Mouse (Mus musculus) forebrain, embryonic 14.5 days (tissue): ENCODE measurements around the gene Zbed3. TPM values are rescaled to one million over a fixed set of nuclear protein-coding genes. Genes with fewer than 3 reads are reported as not detected.
A peak's percentile ranks its signal among the peaks of the same experiment; 100 is the strongest.

Experiments used
- ATAC-seq: fragments of 200-750 bp; cut with Nextera tagmentation; 2 replicates; pipeline ENCODE4 v1.8.0; 2017; ENCODE audit warnings: mild to moderate bottlenecking, moderate library complexity
- DNase-seq: peaks from one replicate; pipeline ENCODE4 v3.0.0-alpha.2; 2015; ENCODE audit warnings: low spot score
- H3K27ac ChIP-seq: fragments of 300-500 bp; sonication (generic); 2 replicates; pipeline ENCODE4 v1.5.1; 2014; ENCODE audit warnings: low read depth, mild to moderate bottlenecking, control low read depth, low read length, moderate library complexity
- H3K27me3 ChIP-seq: fragments of 300-500 bp; sonication (generic); replicated peaks from 2 replicates; pipeline ENCODE4 v1.6.1; 2014; ENCODE audit warnings: low read length, control low read depth, mixed read lengths; ENCODE audit not compliant: control insufficient read depth, insufficient read depth
- H3K36me3 ChIP-seq: fragments of 300-500 bp; sonication (generic); 2 replicates; pipeline ENCODE4 v1.6.1; 2014; ENCODE audit warnings: low read length, control low read depth; ENCODE audit not compliant: control insufficient read depth, insufficient read depth
- H3K4me1 ChIP-seq: fragments of 300-500 bp; sonication (generic); 2 replicates; pipeline ENCODE4 v1.6.1; 2014; ENCODE audit warnings: antibody characterized with exemption, low read length, control low read depth; ENCODE audit not compliant: control insufficient read depth, insufficient read depth
- H3K4me2 ChIP-seq: fragments of 300-500 bp; sonication (generic); 2 replicates; pipeline ENCODE4 v1.6.1; 2014; ENCODE audit warnings: mild to moderate bottlenecking, control low read depth, low read length
- H3K4me3 ChIP-seq: fragments of 300-500 bp; sonication (generic); 2 replicates; pipeline ENCODE4 v1.5.1; 2014; ENCODE audit warnings: low read depth, low read length, control low read depth
- H3K9ac ChIP-seq: fragments of 300-500 bp; sonication (generic); 2 replicates; pipeline ENCODE4 v1.6.1; 2014; ENCODE audit warnings: mild to moderate bottlenecking, low read length, control low read depth, moderate library complexity
- H3K9me3 ChIP-seq: fragments of 300-500 bp; sonication (generic); replicated peaks from 2 replicates; pipeline ENCODE4 v1.6.1; 2016; ENCODE audit warnings: low read length, control low read depth, mixed read lengths; ENCODE audit not compliant: control insufficient read depth
- WGBS: fragments of 180-500 bp; shearing (Covaris S2); extraction: QIAGEN DNeasy Blood & Tissue Kit; methylation state at CpG from one replicate; pipeline ENCODE4 v1.1.7; 2014; 5-methylcytosine and 5-hydroxymethylcytosine counted together
- polyA plus RNA-seq: library from polyadenylated mRNA; unstranded; fragments of >200 nt; fragmentation: Nextera tagmentation; extraction: Ambion mirVana; gene quantifications from 2 replicates; pipeline ENCODE4 v1.2.1, GENCODE M21; 2014

The Zbed3 gene
- 35.5 and 38.9 TPM in 2 replicates for polyA plus RNA-seq

- Histone ChIP-seq H3K9me3 (no peaks in the 10 kb centered on the region), H3K4me3 (peak within 1 kb of the TSS; percentile 77), H3K27ac (peak within 1 kb of the TSS; percentile 96), H3K4me2 (peak within 1 kb of the TSS; percentile 77), H3K4me1 (peaks cover 6% of the 10 kb centered on the region), H3K9ac (peak within 1 kb of the TSS; percentile 97), H3K36me3 (no peaks in the 10 kb centered on the region), H3K27me3 (no peaks in the 10 kb centered on the region)
- DNase-seq = no peak
- ATAC-seq = no peak
- 89% methylated on average over 6 of the region's 6 CpGs for WGBS
Measured at GRCm38 (mm10) chr13:95323400-95323799, at the start of gene Zbed3. TSS of gene Zbed3 (plus strand) at chr13:95323612.

- DNase-seq = peak; percentile 53
- no peak for ATAC-seq
- Histone ChIP-seq H3K27ac (no peak overlapping the region), H3K9me3 (no peaks in the 10 kb centered on the region), H3K36me3 (no peaks in the 10 kb centered on the region), H3K4me1 (no peaks in the 10 kb centered on the region), H3K27me3 (no peaks in the 10 kb centered on the region), H3K4me2 (no peak overlapping the region), H3K4me3 (no peak overlapping the region), H3K9ac (no peak overlapping the region)
- 90% methylated on average over 4 of the region's 4 CpGs for WGBS
Measured at GRCm38 (mm10) chr13:95278426-95279025, 44.9 kb upstream of the Zbed3 start.

DNA sequence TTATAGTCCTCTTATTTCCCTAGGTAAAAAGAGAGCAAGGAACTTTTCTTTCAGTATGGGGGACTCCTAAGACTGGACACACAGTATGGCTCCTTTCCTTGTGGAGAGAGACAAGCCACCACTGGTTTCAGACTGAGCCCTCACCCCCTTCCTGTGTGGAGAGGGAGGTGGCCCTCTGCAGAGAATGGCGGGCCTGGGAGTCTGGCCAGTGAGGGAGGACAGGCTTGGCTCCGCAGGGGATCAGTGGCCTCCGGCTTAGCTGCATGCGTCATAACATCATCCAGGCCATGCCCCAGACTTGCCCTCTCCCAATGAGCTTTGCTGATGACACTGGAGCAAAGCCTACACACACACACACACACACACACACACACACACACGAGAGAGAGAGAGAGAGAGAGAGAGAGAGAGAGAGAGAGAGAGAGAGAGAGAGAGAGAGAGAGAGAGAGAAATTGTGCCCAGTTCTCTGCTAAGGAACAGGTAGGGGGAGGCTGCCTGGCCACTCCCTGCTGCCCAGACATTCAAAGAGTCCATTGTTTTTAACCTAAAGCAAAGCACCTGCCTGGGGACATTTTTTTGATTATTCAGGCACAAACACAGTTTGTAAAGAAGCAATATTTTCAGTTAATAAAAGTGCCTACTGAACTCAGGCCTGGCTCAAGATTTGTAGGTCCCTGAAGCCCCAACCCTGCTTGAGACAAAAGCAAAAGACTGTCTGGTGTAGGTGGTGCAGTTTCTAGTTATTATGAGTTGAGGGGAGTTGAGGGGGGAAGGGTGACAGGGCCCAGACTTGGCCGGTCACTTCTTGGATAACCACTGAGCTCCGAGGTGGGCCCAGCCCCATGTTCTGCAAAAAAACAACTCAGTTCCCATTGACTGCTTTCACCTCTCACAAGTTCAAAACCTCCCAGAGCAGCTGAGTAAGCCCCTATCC lies 41.4 kb upstream of the Zbed3 start:
- Histone ChIP-seq H3K9ac (no peak overlapping the region), H3K4me1 (no peaks in the 10 kb centered on the region), H3K36me3 (no peaks in the 10 kb centered on the region), H3K4me2 (no peak overlapping the region), H3K9me3 (no peaks in the 10 kb centered on the region), H3K4me3 (no peak overlapping the region), H3K27me3 (no peaks in the 10 kb centered on the region), H3K27ac (no peak overlapping the region)
- WGBS = 30% methylated on average over 6 of the region's 7 CpGs
- no peak for DNase-seq
- no peak for ATAC-seq

DNA sequence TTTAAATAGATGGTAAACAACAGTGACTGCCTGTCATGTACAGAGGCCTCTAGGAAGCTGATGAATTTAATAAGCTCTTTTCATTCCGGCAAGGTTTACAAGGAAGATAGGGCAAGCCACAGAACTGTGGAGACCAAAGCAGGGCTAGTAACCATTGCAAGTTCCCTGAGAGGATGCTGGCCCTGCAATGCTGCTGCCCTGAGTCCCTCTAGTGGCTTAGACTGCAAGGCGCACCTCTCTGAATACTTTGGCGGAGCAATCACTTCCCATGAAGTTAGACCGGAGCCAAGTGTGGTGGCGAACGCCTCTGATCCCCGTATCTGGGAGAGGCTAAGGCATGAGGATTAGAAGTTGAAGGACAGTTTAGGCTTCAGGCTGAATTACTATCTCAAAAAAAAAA lies 36.4 kb upstream of the Zbed3 start:
- no peak overlapping the region for H3K9ac ChIP-seq
- no peak overlapping the region for H3K27ac ChIP-seq
- H3K27me3 ChIP-seq = no peaks in the 10 kb centered on the region
- H3K4me3 ChIP-seq = no peak overlapping the region
- no peaks in the 10 kb centered on the region for H3K4me1 ChIP-seq
- peak; percentile 83; the same call in 1 of the 2 replicates for ATAC-seq
- 5% methylated on average over 7 of the region's 7 CpGs for WGBS
- H3K4me2 ChIP-seq = no peak overlapping the region
- DNase-seq = peak; percentile 90
- no peaks in the 10 kb centered on the region for H3K36me3 ChIP-seq
- H3K9me3 ChIP-seq = no peaks in the 10 kb centered on the region

DNA sequence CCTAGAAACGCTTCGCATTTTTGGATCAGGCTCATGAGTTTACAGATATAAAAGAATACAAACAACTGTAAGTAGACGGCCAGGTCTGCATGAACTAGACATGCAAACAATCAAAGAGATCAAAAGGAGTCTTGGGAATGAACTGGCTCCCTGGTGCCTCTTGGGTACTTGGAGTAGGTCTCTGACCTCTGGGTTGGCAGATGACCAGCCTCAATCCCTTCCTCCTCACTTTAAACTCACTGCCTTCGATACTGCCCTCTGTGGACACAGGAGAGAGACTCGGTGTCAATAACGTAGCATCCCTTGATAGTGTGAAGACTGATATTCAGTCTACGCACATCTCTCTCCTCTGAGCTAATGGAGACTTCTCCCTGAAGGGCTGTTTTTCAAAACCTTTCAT lies 35.4 kb upstream of the Zbed3 start:
- ATAC-seq (no peak), DNase-seq (no peak)
- Histone ChIP-seq H3K27me3 (no peaks in the 10 kb centered on the region), H3K9me3 (no peaks in the 10 kb centered on the region), H3K4me1 (no peaks in the 10 kb centered on the region), H3K27ac (no peak overlapping the region), H3K4me3 (no peak overlapping the region), H3K4me2 (no peak overlapping the region), H3K36me3 (no peaks in the 10 kb centered on the region), H3K9ac (no peak overlapping the region)
- 78% methylated on average over 7 of the region's 7 CpGs for WGBS

GRCm38 (mm10) chr13:95291983-95292382 lies 31.4 kb upstream of the Zbed3 start:
- Histone ChIP-seq H3K9ac (no peak overlapping the region), H3K4me2 (no peak overlapping the region), H3K27ac (no peak overlapping the region), H3K36me3 (no peaks in the 10 kb centered on the region), H3K4me3 (no peak overlapping the region), H3K4me1 (no peaks in the 10 kb centered on the region), H3K27me3 (no peaks in the 10 kb centered on the region), H3K9me3 (no peaks in the 10 kb centered on the region)
- WGBS = 19% methylated on average over 4 of the region's 4 CpGs
- no peak for ATAC-seq
- DNase-seq = no peak

DNA sequence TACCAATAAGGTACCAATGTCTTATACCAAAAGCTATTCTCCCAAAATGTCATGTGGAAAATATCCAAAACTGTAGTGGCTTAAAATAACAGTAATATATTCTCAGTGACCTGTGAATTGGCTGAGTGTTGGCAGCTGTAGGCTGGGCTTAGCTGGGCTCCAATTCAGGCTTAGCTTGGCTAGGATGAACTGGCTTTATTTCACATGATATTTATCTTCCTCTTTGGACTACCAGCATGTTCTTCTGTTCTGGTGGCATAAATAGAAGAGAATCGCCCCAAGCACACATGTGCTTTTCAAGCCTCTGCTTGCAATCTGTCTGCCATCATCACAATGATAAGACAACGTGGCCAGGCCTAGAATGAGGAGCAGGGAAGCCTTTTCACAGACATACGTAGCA lies 23.5 kb upstream of the Zbed3 start:
- H3K4me2 ChIP-seq = no peak overlapping the region
- WGBS = 69% methylated on average over 3 of the region's 3 CpGs
- ATAC-seq = no peak
- no peak overlapping the region for H3K4me3 ChIP-seq
- H3K4me1 ChIP-seq = no peaks in the 10 kb centered on the region
- no peak overlapping the region for H3K9ac ChIP-seq
- no peak for DNase-seq
- no peak overlapping the region for H3K27ac ChIP-seq
- no peaks in the 10 kb centered on the region for H3K9me3 ChIP-seq
- no peaks in the 10 kb centered on the region for H3K36me3 ChIP-seq
- no peaks in the 10 kb centered on the region for H3K27me3 ChIP-seq

GRCm38 (mm10) chr13:95306596-95306995 lies 16.8 kb upstream of the Zbed3 start:
- H3K27ac ChIP-seq = no peak overlapping the region
- no peaks in the 10 kb centered on the region for H3K9me3 ChIP-seq
- no peak overlapping the region for H3K4me3 ChIP-seq
- no peak overlapping the region for H3K9ac ChIP-seq
- DNase-seq = no peak
- WGBS = 79% methylated on average over 4 of the region's 4 CpGs
- no peaks in the 10 kb centered on the region for H3K36me3 ChIP-seq
- H3K27me3 ChIP-seq = no peaks in the 10 kb centered on the region
- H3K4me2 ChIP-seq = no peak overlapping the region
- no peaks in the 10 kb centered on the region for H3K4me1 ChIP-seq
- ATAC-seq = no peak

GRCm38 (mm10) chr13:95307100-95307655 lies 16.2 kb upstream of the Zbed3 start:
- Histone ChIP-seq H3K4me2 (no peak overlapping the region), H3K36me3 (no peaks in the 10 kb centered on the region), H3K27ac (no peak overlapping the region), H3K27me3 (no peaks in the 10 kb centered on the region), H3K9ac (no peak overlapping the region), H3K4me1 (no peaks in the 10 kb centered on the region), H3K9me3 (no peaks in the 10 kb centered on the region), H3K4me3 (no peak overlapping the region)
- WGBS = 85% methylated on average over 8 of the region's 8 CpGs
- ATAC-seq (no peak), DNase-seq (no peak)
